Mouse (Mus musculus) gastrocnemius, postnatal 4 days (tissue): Measurements from ENCODE around the gene Dcaf1. TPM values are rescaled to one million over a fixed set of nuclear protein-coding genes. Genes with fewer than 3 reads are reported as not detected.
A peak's percentile ranks its signal among the peaks of the same experiment; 100 is the strongest.

Source experiments
- DNase-seq, 2 experiments: peaks; one replicate each; pipeline ENCODE4 v3.0.0; 2021 to 2022; ENCODE audit warnings: low spot score in 2 of 2, mixed read lengths in 2 of 2
- total RNA-seq, 2 experiments: library from RNA; stranded (reverse); gene quantifications; 2 replicates each; pipeline ENCODE4 v1.2.3; 2021

The Dcaf1 gene
- total RNA-seq, 2 experiments from 2014 or later, result 16.9 to 22.7 TPM

DNA sequence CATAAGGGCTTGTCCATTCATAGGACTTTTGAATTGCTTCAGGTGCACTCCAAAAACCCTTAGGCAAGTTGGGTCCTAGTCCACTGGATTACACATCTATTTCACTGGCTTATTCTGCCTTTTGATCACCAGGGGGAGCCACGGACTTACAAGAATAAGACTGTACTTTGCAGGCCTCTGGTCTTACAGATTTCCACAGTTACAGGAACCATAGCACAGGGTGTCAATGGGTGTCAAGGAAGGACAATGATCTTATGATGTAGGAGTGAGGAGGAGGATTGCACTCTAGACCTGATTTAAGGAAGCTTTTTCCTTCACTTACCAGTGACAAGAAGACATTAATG is 82.1 kb downstream of the Dcaf1 start:
- DNase-seq, result no peak

- no peak for DNase-seq
These were observed 84.9 kb downstream of the Dcaf1 start for GRCm38 (mm10) chr9:106906597-106906996.

- DNase-seq, result peak in 1 of 2 experiments; percentile 5
These were observed 86.5 kb downstream of the Dcaf1 start for GRCm38 (mm10) chr9:106908174-106908573.

DNA sequence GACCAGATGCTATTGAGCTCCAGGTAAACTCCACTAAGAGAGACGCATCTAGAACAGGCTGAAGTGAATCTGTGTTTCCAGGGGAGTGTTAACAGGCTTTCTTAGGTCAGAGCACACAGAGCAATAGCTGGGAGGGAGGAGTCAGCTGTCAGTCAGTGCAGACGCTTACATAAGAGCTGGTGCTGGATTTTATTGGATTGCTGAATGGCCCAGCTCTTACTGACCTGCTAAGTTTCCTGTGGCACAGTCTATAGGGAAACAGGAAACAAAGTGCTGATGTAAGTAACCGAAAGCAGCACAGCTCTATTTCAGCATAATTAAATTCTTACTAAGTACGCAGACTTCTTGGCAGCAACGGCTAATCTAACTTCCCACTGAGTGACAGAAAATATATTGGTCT is 87.0 kb downstream of the Dcaf1 start:
- no peak for DNase-seq

GRCm38 (mm10) chr9:106911624-106912023 is 90.0 kb downstream of the Dcaf1 start:
- DNase-seq, result no peak

- DNase-seq, result no peak
These were observed 92.1 kb downstream of the Dcaf1 start for GRCm38 (mm10) chr9:106913759-106914158.

- no peak for DNase-seq
These were observed 93.2 kb downstream of the Dcaf1 start for GRCm38 (mm10) chr9:106914878-106915277.

Other genes with a start within 250 kb of the Dcaf1 start
- gene Iqcf6, start 195.3 kb upstream of the Dcaf1 start, total RNA-seq, result not detected
- not detected for gene Grm2, start 165.8 kb upstream of the Dcaf1 start, total RNA-seq
- gene Tex264, start 135.9 kb upstream of the Dcaf1 start, total RNA-seq, result 10 to 100 TPM; 29.4 to 31.4 TPM
- gene Rad54l2, start 32.7 kb upstream of the Dcaf1 start, total RNA-seq, result 10 to 100 TPM; 13.6 to 15.0 TPM
- 10 to 100 TPM; 22.3 to 29.3 TPM for gene Rbm15b, start 65.6 kb downstream of the Dcaf1 start, total RNA-seq
- 100 to 1,000 TPM; 101 to 109 TPM for gene Manf, start 70.1 kb downstream of the Dcaf1 start, total RNA-seq